ENCODE assay signal across 8 mouse cellular contexts in the genomic region with DNA sequence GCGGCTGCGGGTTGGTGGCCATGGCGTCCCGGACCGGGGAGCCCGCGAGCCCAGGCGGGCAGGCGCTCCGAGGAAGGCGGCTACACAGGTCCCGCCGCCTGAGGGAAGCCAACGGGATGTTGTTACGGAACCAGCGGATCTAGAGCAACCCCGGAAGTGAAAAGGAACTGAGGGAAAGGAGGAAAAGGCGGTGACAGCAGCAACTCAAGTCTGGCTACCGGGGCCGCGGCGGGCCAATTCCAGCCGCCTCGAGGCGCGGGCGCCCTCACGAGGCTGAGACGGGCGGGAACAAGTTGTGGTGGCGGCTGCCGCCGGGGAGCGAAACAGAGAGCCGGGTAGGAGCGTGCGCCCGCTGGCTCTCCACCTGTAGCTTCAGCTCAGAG. TPM values are rescaled to one million over a fixed set of nuclear protein-coding genes. Genes with fewer than 3 reads are reported as not detected.
DNase-seq lines count a peak whose midpoint lies in the region; ATAC-seq and TF ChIP-seq lines count a peak whose summit lies in the region.

A gene (minus strand): TSS at position 169 of the 383 bp plus-strand sequence.

- DNase-seq in 3T3-L1 (ENCODE audit: low read depth, low spot score) = peak; percentile 98
- DNase-seq in adrenal gland, postnatal 4 days (ENCODE audit: low spot score in 2 of 2) = peak; percentile 93 to 94
- peak; percentile 97 for DNase-seq in embryonic facial prominence, embryonic 14.5 days (ENCODE audit: low spot score)
- DNase-seq in heart, adult 2 months = peak; percentile 98
- DNase-seq in kidney, adult 8-10 months = peak; percentile 97 to 98
- peak; percentile 91 to 94 for DNase-seq in spleen, postnatal 10 days (ENCODE audit: low spot score in 2 of 2)

- peak; percentile 97 for ATAC-seq in embryonic facial prominence, embryonic 14.5 days (ENCODE audit: low read depth)
- peak; percentile 94 for ATAC-seq in limb, embryonic 13.5 days (ENCODE audit: low FRiP score, low read depth)
- ATAC-seq in midbrain, embryonic 16.5 days = peak; percentile 98

- no peaks in the 10 kb centered on the region for H3K36me3 ChIP-seq in embryonic facial prominence, embryonic 14.5 days (ENCODE audit: control insufficient read depth, insufficient read depth, low read length)
- H3K36me3 ChIP-seq in heart, adult 2 months (ENCODE audit: control insufficient read depth, insufficient read depth, low read length) = peaks cover 3% of the 10 kb centered on the region; the same call in 1 of the 2 replicates
- H3K36me3 ChIP-seq in limb, embryonic 13.5 days = 0 out of 2 replicates have a peak, but pooled peaks cover 7% of the 10 kb centered on the region
- no peaks in the 10 kb centered on the region for H3K36me3 ChIP-seq in midbrain, embryonic 16.5 days (ENCODE audit: control insufficient read depth, insufficient read depth, low read length)

- H3K4me1 ChIP-seq in embryonic facial prominence, embryonic 14.5 days (ENCODE audit: control insufficient read depth, insufficient read depth, low read length) = peaks cover 8% of the 10 kb centered on the region
- no peaks in the 10 kb centered on the region; the same call in 1 of the 2 replicates for H3K4me1 ChIP-seq in heart, adult 2 months (ENCODE audit: control insufficient read depth, insufficient read depth, low read length)
- H3K4me1 ChIP-seq in limb, embryonic 13.5 days = peaks cover 18% of the 10 kb centered on the region
- H3K4me1 ChIP-seq in midbrain, embryonic 16.5 days (ENCODE audit: control insufficient read depth, insufficient read depth, low read length) = peaks cover 23% of the 10 kb centered on the region

- H3K9ac ChIP-seq in embryonic facial prominence, embryonic 14.5 days (ENCODE audit: low read depth, low read length) = peak within 1 kb of the TSS; percentile 97
- peak within 1 kb of the TSS; percentile 97 for H3K9ac ChIP-seq in heart, adult 2 months (ENCODE audit: low read depth, low read length)
- peak within 1 kb of the TSS; percentile 90 for H3K9ac ChIP-seq in limb, embryonic 13.5 days
- H3K9ac ChIP-seq in midbrain, embryonic 16.5 days (ENCODE audit: low read depth, low read length) = peak within 1 kb of the TSS; percentile 93

- H3K9me3 ChIP-seq in embryonic facial prominence, embryonic 14.5 days (ENCODE audit: control insufficient read depth, low read length) = no peaks in the 10 kb centered on the region
- no peaks in the 10 kb centered on the region for H3K9me3 ChIP-seq in limb, embryonic 13.5 days
- H3K9me3 ChIP-seq in midbrain, embryonic 16.5 days (replicated peaks; ENCODE audit: control insufficient read depth, low read length, poor library complexity, severe bottlenecking) = no peaks in the 10 kb centered on the region

- H3K79me2 ChIP-seq in heart, adult 2 months (replicated peaks; ENCODE audit: control insufficient read depth, insufficient read depth, low read length) = no peaks in the 10 kb centered on the region

- 0% methylated on average over 20 of the region's 38 CpGs for WGBS in embryonic facial prominence, embryonic 14.5 days
- WGBS in heart, adult 2 months = 0% methylated on average over 38 of the region's 38 CpGs
- WGBS in limb, embryonic 13.5 days = under 1% methylated on average over 36 of the region's 38 CpGs
- WGBS in midbrain, embryonic 16.5 days = 0% methylated on average over 37 of the region's 38 CpGs

- H3K4me2 ChIP-seq in embryonic facial prominence, embryonic 14.5 days (ENCODE audit: low read depth, low read length) = peak within 1 kb of the TSS; percentile 86
- H3K4me2 ChIP-seq in limb, embryonic 13.5 days (replicated peaks) = peak within 1 kb of the TSS; percentile 77
- peak within 1 kb of the TSS; percentile 97 for H3K4me2 ChIP-seq in midbrain, embryonic 16.5 days (ENCODE audit: low read length)

- H3K27ac ChIP-seq in embryonic facial prominence, embryonic 14.5 days (replicated peaks; ENCODE audit: low read depth, low read length) = peak within 1 kb of the TSS; percentile 70
- H3K27ac ChIP-seq in heart, adult 2 months = peak within 1 kb of the TSS; percentile 82
- H3K27ac ChIP-seq in limb, embryonic 13.5 days = peak within 1 kb of the TSS; percentile 73
- peak within 1 kb of the TSS; percentile 75 for H3K27ac ChIP-seq in midbrain, embryonic 16.5 days (ENCODE audit: low read length)

- TF ChIP-seq POLR2A in heart, adult 2 months (IDR thresholded peaks at IDR 0.05; ENCODE audit: insufficient read depth, low read depth, low read length) = peak; percentile 65; the same call in 1 of the 2 replicates

- TF ChIP-seq CTCF in heart, adult 2 months (IDR thresholded peaks at IDR 0.05) = peak; percentile 80

- H3K27me3 ChIP-seq in embryonic facial prominence, embryonic 14.5 days (replicated peaks; ENCODE audit: control insufficient read depth, insufficient read depth, low read length) = no peaks in the 10 kb centered on the region
- H3K27me3 ChIP-seq in heart, adult 2 months (ENCODE audit: control insufficient read depth, insufficient read depth, low read length) = no peaks in the 10 kb centered on the region
- no peaks in the 10 kb centered on the region for H3K27me3 ChIP-seq in limb, embryonic 13.5 days
- H3K27me3 ChIP-seq in midbrain, embryonic 16.5 days (ENCODE audit: control insufficient read depth, insufficient read depth, low read depth, low read length) = no peaks in the 10 kb centered on the region

- peak; percentile 76 for TF ChIP-seq EP300 in heart, adult 2 months (IDR thresholded peaks at IDR 0.05; ENCODE audit: insufficient read depth, low read depth, low read length)

- H3K4me3 ChIP-seq in embryonic facial prominence, embryonic 14.5 days (ENCODE audit: low read depth, low read length) = peak within 1 kb of the TSS; percentile 98
- H3K4me3 ChIP-seq in heart, adult 2 months = peak within 1 kb of the TSS; percentile 98
- peak within 1 kb of the TSS; percentile 97 for H3K4me3 ChIP-seq in limb, embryonic 13.5 days
- H3K4me3 ChIP-seq in midbrain, embryonic 16.5 days (ENCODE audit: low read depth, low read length) = peak within 1 kb of the TSS; percentile 100

- intact Hi-C loops in heart, adult 2 months (cut with DNase I) = no loop called here

RNA-seq across cellular contexts. Expression of the gene that starts here (rescaled TPM):
- 10 to 100 TPM; 33.7 to 36.9 TPM for total RNA-seq in adrenal gland, postnatal 4 days (2021)
- polyA plus RNA-seq in embryonic facial prominence, embryonic 14.5 days (2014; fragmentation: Nextera tagmentation; extraction: Ambion mirVana) = 20.7 and 23.5 TPM in 2 replicates
- 10 to 100 TPM; 17.8 to 18.8 TPM for total RNA-seq in heart, adult 2 months (2021)
- polyA plus RNA-seq in heart, adult 2 months (2012; rRNA removed) = 2.8 and 4.9 TPM in 2 replicates
- 26.7 and 28.9 TPM in 2 replicates for polyA plus RNA-seq in limb, embryonic 13.5 days (2015; fragmentation: Nextera tagmentation; extraction: Ambion mirVana)
- 26.3 and 28.3 TPM in 2 replicates for polyA plus RNA-seq in midbrain, embryonic 16.5 days (2015; fragmentation: Nextera tagmentation; extraction: Ambion mirVana)

Comparison
In these comparisons a context has a peak if more than half of its experiments do, and no peak if none do; other contexts are left out.
1. Peak in every context shown above with its lines: DNase-seq, ATAC-seq, H3K4me3 ChIP-seq and H3K27ac ChIP-seq.